Mouse (Mus musculus): ENCODE measurements around the gene Igfbp7.

GRCm38 (mm10) chr5:77358347-77358746 is 49.5 kb downstream of the Igfbp7 start:
- TF ChIP-seq CTCF (IDR thresholded peaks at IDR 0.05; ENCODE audit: low read depth, low read length) (no peak), POLR2A (IDR thresholded peaks at IDR 0.05; ENCODE audit: insufficient read depth, low read length) (no peak)

All from ES-Bruce4 (cell line).